Mouse (Mus musculus) ES-E14 (cell line): ENCODE results near the gene Dst.

Source experiments
- HCFC1 ChIP-seq: IDR thresholded peaks from 2 replicates; pipeline ENCODE4 v1.6.1; 2012; ENCODE audit warnings: low read length, inconsistent platforms, borderline replicate concordance; ENCODE audit not compliant: insufficient read depth
- ZNF384 ChIP-seq: IDR thresholded peaks from 2 replicates; pipeline ENCODE4 v1.6.1; 2012; ENCODE audit warnings: low read depth, low read length, inconsistent platforms

DNA sequence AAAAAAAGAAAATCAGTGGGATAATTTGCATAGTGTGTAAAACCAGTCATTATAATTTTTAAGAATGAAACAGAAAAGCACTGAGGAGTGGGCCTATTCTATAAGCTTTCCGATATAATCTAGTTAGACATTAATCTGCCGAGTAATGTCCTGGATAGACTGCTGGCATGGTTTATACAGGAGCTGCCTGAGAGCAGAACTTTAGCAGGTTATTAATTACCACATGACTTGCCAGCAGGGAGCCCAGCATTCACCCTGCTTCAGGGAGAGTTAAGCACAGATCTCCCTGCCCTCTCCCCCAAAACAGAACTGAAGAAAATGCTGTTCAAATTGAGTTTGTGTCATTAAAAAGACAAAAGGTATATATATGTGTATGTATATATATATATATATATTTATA, 323.0 kb downstream of the Dst start:
- TF ChIP-seq ZNF384 (no peak), HCFC1 (no peak)
